Mouse (Mus musculus): ENCODE results near the gene Hoxd13. TPM values are rescaled to one million over a fixed set of nuclear protein-coding genes. Genes with fewer than 3 reads are reported as not detected.

The Hoxd13 gene
- total and polyA plus RNA-seq, 3 experiments, result not detected

GRCm38 (mm10) chr2:74715504-74716241, 47.6 kb downstream of the Hoxd13 start:
- intact Hi-C loops (cut with DNase I), result loop anchor here (1.0 kb wide), 3 partner anchors 249 to 423 kb away; no protein-coding TSS in a partner anchor
- H3K36me3 ChIP-seq (ENCODE audit: control insufficient read depth, insufficient read depth, low read length), result no peaks in the 10 kb centered on the region
- TF ChIP-seq POLR2A (IDR thresholded peaks at IDR 0.05; ENCODE audit: insufficient read depth, low read depth, low read length) (no peak), CTCF (IDR thresholded peaks at IDR 0.05) (peak; percentile 88), EP300 (IDR thresholded peaks at IDR 0.05; ENCODE audit: insufficient read depth, low read depth, low read length) (peak; percentile 60; the same call in 1 of the 2 replicates)
- H3K79me2 ChIP-seq (replicated peaks; ENCODE audit: control insufficient read depth, insufficient read depth, low read length), result no peaks in the 10 kb centered on the region
- DNase-seq, result peak; percentile 75 to 85
- 5% methylated on average over 26 of the region's 26 CpGs for WGBS
- H3K4me3 ChIP-seq, result no peak overlapping the region
- H3K27me3 ChIP-seq (ENCODE audit: control insufficient read depth, insufficient read depth, low read length), result peaks cover 21% of the 10 kb centered on the region
- no peak overlapping the region for H3K9ac ChIP-seq (ENCODE audit: low read depth, low read length)
- no peaks in the 10 kb centered on the region for H3K4me1 ChIP-seq (ENCODE audit: control insufficient read depth, insufficient read depth, low read length)
- H3K27ac ChIP-seq, result no peak overlapping the region

GRCm38 (mm10) chr2:74720384-74720783, 52.3 kb downstream of the Hoxd13 start:
- Histone ChIP-seq H3K27me3 (ENCODE audit: control insufficient read depth, insufficient read depth, low read length) (peaks cover 16% of the 10 kb centered on the region), H3K4me1 (ENCODE audit: control insufficient read depth, insufficient read depth, low read length) (no peaks in the 10 kb centered on the region), H3K27ac (no peak overlapping the region), H3K4me3 (no peak overlapping the region), H3K9ac (ENCODE audit: low read depth, low read length) (no peak overlapping the region), H3K36me3 (ENCODE audit: control insufficient read depth, insufficient read depth, low read length) (no peaks in the 10 kb centered on the region), H3K79me2 (replicated peaks; ENCODE audit: control insufficient read depth, insufficient read depth, low read length) (no peaks in the 10 kb centered on the region)
- intact Hi-C loops (cut with DNase I), result no loop called here
- 21% methylated on average over 2 of the region's 2 CpGs for whole genome bisulfite sequencing
- no peak for TF ChIP-seq CTCF (IDR thresholded peaks at IDR 0.05)
- DNase-seq, result no peak

GRCm38 (mm10) chr2:74720955-74721491, 52.9 kb downstream of the Hoxd13 start:
- peaks cover 16% of the 10 kb centered on the region for H3K27me3 ChIP-seq (ENCODE audit: control insufficient read depth, insufficient read depth, low read length)
- no peaks in the 10 kb centered on the region for H3K79me2 ChIP-seq (replicated peaks; ENCODE audit: control insufficient read depth, insufficient read depth, low read length)
- intact Hi-C loops (cut with DNase I), result no loop called here
- no peak for DNase-seq
- H3K4me3 ChIP-seq, result no peak overlapping the region
- no peak overlapping the region for H3K9ac ChIP-seq (ENCODE audit: low read depth, low read length)
- no peaks in the 10 kb centered on the region for H3K36me3 ChIP-seq (ENCODE audit: control insufficient read depth, insufficient read depth, low read length)
- 35% methylated on average over 5 of the region's 5 CpGs for WGBS
- H3K27ac ChIP-seq, result no peak overlapping the region
- no peaks in the 10 kb centered on the region for H3K4me1 ChIP-seq (ENCODE audit: control insufficient read depth, insufficient read depth, low read length)
- TF ChIP-seq EP300 (IDR thresholded peaks at IDR 0.05; ENCODE audit: insufficient read depth, low read depth, low read length), result no peak
- TF ChIP-seq CTCF (IDR thresholded peaks at IDR 0.05), result no peak
- TF ChIP-seq POLR2A (IDR thresholded peaks at IDR 0.05; ENCODE audit: insufficient read depth, low read depth, low read length), result no peak

Small RNA genes lying within 50 kb of the gene (microRNA-seq; reads per million reads assigned to microRNA genes)
- 0 reads per million in 2 experiments for gene Gm44463

Other genes with a start within 250 kb of the Hoxd13 start
- gene Lnpk, start 88.9 kb upstream of the Hoxd13 start, total RNA-seq (2021), result 10 to 100 TPM; 21.3 to 21.6 TPM
- 4.5 and 7.1 TPM in 2 replicates for gene Lnpk, start 88.9 kb upstream of the Hoxd13 start, polyA plus RNA-seq (2012; rRNA removed)
- gene Evx2, start 8.8 kb upstream of the Hoxd13 start, total RNA-seq (2021), result not detected
- gene Evx2, start 8.8 kb upstream of the Hoxd13 start, polyA plus RNA-seq (2012; rRNA removed), result not detected in 2 replicates
- not detected for gene Hoxd12, start 6.7 kb downstream of the Hoxd13 start, total RNA-seq (2021)
- not detected in 2 replicates for gene Hoxd12, start 6.7 kb downstream of the Hoxd13 start, polyA plus RNA-seq (2012; rRNA removed)
- not detected for gene Hoxd11, start 11.2 kb downstream of the Hoxd13 start, total RNA-seq (2021)
- not detected in 2 replicates for gene Hoxd11, start 11.2 kb downstream of the Hoxd13 start, polyA plus RNA-seq (2012; rRNA removed)
- gene Hoxd10, start 23.6 kb downstream of the Hoxd13 start, total RNA-seq (2021), result not detected
- gene Hoxd10, start 23.6 kb downstream of the Hoxd13 start, polyA plus RNA-seq (2012; rRNA removed), result 0.09 TPM in 1 of 2 replicates, not detected in the other
- gene Hoxd9, start 29.4 kb downstream of the Hoxd13 start, total RNA-seq (2021), result under 1 TPM; 0.16 to 0.29 TPM
- gene Hoxd9, start 29.4 kb downstream of the Hoxd13 start, polyA plus RNA-seq (2012; rRNA removed), result 0.10 and 0.12 TPM in 2 replicates
- 1 to 10 TPM in 1 of 2 experiments, under 1 TPM in 1; 0.61 to 1.0 TPM for gene Hoxd8, start 36.3 kb downstream of the Hoxd13 start, total RNA-seq (2021)
- gene Hoxd8, start 36.3 kb downstream of the Hoxd13 start, polyA plus RNA-seq (2012; rRNA removed), result 0.59 and 0.61 TPM in 2 replicates
- gene Hoxd3, start 43.6 kb downstream of the Hoxd13 start, total RNA-seq (2021), result not detected
- 0.06 TPM in 1 of 2 replicates, not detected in the other for gene Hoxd3, start 43.6 kb downstream of the Hoxd13 start, polyA plus RNA-seq (2012; rRNA removed)
- under 1 TPM; 0.21 to 0.45 TPM for gene Hoxd4, start 43.6 kb downstream of the Hoxd13 start, total RNA-seq (2021)
- gene Hoxd4, start 43.6 kb downstream of the Hoxd13 start, polyA plus RNA-seq (2012; rRNA removed), result 0.53 and 1.0 TPM in 2 replicates
- gene Gm28230, start 58.4 kb downstream of the Hoxd13 start, total RNA-seq (2021), result under 1 TPM in 1 of 2 experiments, not detected in 1; 0.14 TPM
- gene Gm28230, start 58.4 kb downstream of the Hoxd13 start, polyA plus RNA-seq (2012; rRNA removed), result 0.04 and 0.20 TPM in 2 replicates
- not detected for gene Hoxd1, start 94.7 kb downstream of the Hoxd13 start, total RNA-seq (2021)
- not detected in 2 replicates for gene Hoxd1, start 94.7 kb downstream of the Hoxd13 start, polyA plus RNA-seq (2012; rRNA removed)
- gene Mtx2, start 157.5 kb downstream of the Hoxd13 start, total RNA-seq (2021), result 100 to 1,000 TPM; 110 to 114 TPM
- gene Mtx2, start 157.5 kb downstream of the Hoxd13 start, polyA plus RNA-seq (2012; rRNA removed), result 82.9 and 112 TPM in 2 replicates

Data from heart, adult 2 months (tissue).